Mouse (Mus musculus) megakaryocyte, embryonic 14.5 days (primary cell): ENCODE results near the gene Amer1. TPM values are rescaled to one million over a fixed set of nuclear protein-coding genes. Genes with fewer than 3 reads are reported as not detected.

ENCODE experiments used
- H3K27me3 ChIP-seq: replicated peaks from 2 replicates; pipeline ENCODE3; 2012; ENCODE audit warnings: inconsistent platforms
- H3K36me3 ChIP-seq: replicated peaks from 2 replicates; pipeline ENCODE3; 2012; ENCODE audit warnings: low read length, inconsistent platforms, mixed read lengths
- H3K4me1 ChIP-seq: 2 replicates; pipeline ENCODE4 v1.6.1; 2012; ENCODE audit warnings: inconsistent platforms
- H3K4me3 ChIP-seq: replicated peaks from 2 replicates; pipeline ENCODE3; 2012; ENCODE audit warnings: moderate library complexity, mild to moderate bottlenecking, inconsistent platforms
- H3K9me3 ChIP-seq: 2 replicates; pipeline ENCODE4 v1.6.1; 2012; ENCODE audit warnings: inconsistent platforms
- FLI1 ChIP-seq: IDR thresholded peaks from 2 replicates; pipeline ENCODE4 v1.6.1; 2012; ENCODE audit warnings: low read length, inconsistent platforms, mixed read lengths
- GATA1 ChIP-seq: IDR thresholded peaks from 3 replicates; pipeline ENCODE4 v1.6.1; 2012; ENCODE audit warnings: mixed read lengths, low read length, inconsistent platforms, borderline replicate concordance
- polyA plus RNA-seq: library from polyadenylated mRNA; stranded (reverse); fragments of >175 nt; gene quantifications from 2 replicates; pipeline ENCODE4 v1.2.3, GENCODE M21; 2012; ENCODE audit warnings: low replicate concordance; ENCODE audit not compliant: insufficient read depth

The Amer1 gene
- polyA plus RNA-seq, 1 experiment: 0.46 TPM

DNA sequence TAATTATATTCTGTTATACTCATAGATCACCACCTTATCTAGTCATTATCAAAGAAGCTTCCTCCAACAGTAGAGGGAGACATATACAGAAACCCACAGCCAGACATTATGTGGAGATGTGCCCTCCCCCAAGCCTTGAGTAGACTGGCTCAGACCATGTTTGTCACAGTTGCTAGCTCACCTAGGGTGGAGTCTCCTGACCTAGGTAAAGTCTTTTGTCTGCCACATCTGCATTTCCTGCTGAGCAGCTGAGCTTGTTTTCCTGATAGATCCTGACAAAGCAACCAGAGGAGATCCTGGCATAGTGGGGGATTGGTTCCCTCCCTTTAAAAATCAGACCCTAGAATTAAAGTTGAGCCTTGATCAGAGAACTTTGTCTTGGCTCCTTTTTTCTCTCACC, 71.6 kb downstream of the Amer1 start:
- Histone ChIP-seq H3K9me3 (peaks cover 4% of the 10 kb centered on the region; the same call in 1 of the 2 replicates), H3K27me3 (no peaks in the 10 kb centered on the region), H3K4me3 (no peak overlapping the region), H3K36me3 (no peaks in the 10 kb centered on the region), H3K4me1 (no peaks in the 10 kb centered on the region; the same call in 1 of the 2 replicates)
- TF ChIP-seq FLI1: no peak
- no peak for TF ChIP-seq GATA1

Other genes starting within 250 kb of the Amer1 start
- gene Arhgef9, start 248.0 kb downstream of the Amer1 start, polyA plus RNA-seq: 0.20 TPM in 1 of 2 replicates, not detected in the other
- not detected in 2 replicates for gene Asb12, start 113.1 kb upstream of the Amer1 start, polyA plus RNA-seq
- gene Pfn5, start 113.2 kb upstream of the Amer1 start, polyA plus RNA-seq: not detected in 2 replicates
- 0.07 TPM in 1 of 2 replicates, not detected in the other for gene Zc4h2, start 213.6 kb upstream of the Amer1 start, polyA plus RNA-seq